Mouse (Mus musculus): ENCODE measurements around the gene Pifo.

Gene Pifo

GRCm38 (mm10) chr3:105951348-105951747, 63.1 kb downstream of the Pifo start:
- no peak for DNase-seq (ENCODE audit: low spot score)

Data from urinary bladder, postnatal 14 days (tissue).